Mouse (Mus musculus) cerebellum, adult 2 months (tissue): ENCODE results near the gene Peak1.

Source experiments
- CTCF ChIP-seq: fragments of 200-500 bp; IDR thresholded peaks from 2 replicates; pipeline ENCODE4 v1.5.1; 2011; ENCODE audit warnings: low read depth, mild to moderate bottlenecking, control low read depth, low read length, moderate library complexity, borderline replicate concordance; ENCODE audit not compliant: insufficient read depth
- POLR2A ChIP-seq: fragments of 200-500 bp; IDR thresholded peaks from 2 replicates; pipeline ENCODE4 v1.6.1; 2011; ENCODE audit warnings: low read length, control low read depth, borderline replicate concordance; ENCODE audit not compliant: insufficient read depth

GRCm38 (mm10) chr9:56242686-56243085, 175.2 kb downstream of the Peak1 start:
- TF ChIP-seq CTCF (no peak), POLR2A (no peak)
